Mouse (Mus musculus): Measurements from ENCODE around the gene Cpeb4.

The Cpeb4 gene

DNA sequence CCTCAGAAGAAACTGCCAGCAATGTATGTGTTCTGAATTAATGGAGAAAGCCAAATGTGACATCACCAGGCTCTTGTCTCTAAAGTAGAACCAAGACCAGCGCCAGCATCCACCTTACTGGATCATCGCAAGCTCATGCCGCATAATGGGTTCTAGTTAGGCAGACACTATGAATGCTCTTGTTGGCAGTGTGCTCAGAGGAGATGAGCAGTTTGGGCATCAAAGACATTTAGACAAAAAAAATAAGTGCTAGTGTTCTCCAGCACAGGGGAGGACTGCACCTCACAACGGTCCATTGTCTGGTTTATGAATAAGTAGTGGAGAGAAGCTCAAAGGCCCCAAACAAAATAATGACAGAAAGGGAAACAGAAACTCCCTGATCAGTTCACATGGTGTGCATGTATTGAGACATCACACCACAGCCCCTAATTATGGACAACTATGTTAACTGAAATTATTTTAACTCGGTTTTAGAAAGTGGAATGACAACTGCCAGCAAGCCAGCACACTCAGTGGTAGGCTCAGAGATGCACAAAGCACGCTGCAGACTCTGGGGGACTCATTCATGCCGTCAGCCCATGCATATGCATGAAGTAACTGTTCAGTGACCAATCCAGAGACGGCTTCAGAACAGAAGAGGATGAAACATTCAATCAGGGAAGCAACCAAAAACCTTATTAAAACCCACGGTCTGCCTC is 25.1 kb upstream of the Cpeb4 start:
- no peak for DNase-seq (ENCODE audit: low spot score in 2 of 2)

DNA sequence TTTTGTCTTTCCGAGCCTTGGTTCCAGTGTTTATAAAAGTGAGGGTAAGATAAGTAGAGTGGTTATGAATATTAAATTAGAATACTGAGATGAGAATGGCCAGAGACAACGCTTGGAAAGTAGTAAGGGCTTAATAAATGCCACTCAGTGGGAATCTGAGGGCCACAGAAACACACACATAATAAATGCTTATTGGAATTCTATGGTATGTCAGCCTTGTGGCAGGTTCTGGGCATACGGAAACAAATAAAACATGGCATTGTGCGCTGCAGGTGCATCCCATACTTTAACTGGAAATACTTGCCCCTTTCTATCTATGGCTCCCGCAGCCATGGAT is 24.6 kb upstream of the Cpeb4 start:
- no peak for DNase-seq (ENCODE audit: low spot score in 2 of 2)

DNA sequence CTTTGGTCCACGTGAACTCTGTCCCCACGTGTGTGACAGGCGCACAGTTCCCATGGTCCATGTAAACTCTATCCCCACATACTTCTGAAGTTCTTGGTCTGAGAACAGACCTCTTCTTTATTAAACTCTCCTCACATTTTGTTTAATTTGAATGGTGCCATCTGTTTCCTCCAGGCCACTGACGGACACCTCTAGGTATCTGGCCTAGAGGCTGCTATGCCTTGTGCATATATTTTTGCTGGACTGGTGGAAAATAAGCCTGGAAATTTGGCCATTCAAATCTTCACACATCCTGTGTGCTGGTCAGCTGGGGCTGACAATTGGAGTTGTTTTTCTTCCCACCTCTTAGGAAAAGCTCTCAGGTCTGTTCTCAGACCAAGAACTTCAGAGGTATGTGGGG is 23.3 kb upstream of the Cpeb4 start:
- no peak for DNase-seq (ENCODE audit: low spot score in 2 of 2)

DNA sequence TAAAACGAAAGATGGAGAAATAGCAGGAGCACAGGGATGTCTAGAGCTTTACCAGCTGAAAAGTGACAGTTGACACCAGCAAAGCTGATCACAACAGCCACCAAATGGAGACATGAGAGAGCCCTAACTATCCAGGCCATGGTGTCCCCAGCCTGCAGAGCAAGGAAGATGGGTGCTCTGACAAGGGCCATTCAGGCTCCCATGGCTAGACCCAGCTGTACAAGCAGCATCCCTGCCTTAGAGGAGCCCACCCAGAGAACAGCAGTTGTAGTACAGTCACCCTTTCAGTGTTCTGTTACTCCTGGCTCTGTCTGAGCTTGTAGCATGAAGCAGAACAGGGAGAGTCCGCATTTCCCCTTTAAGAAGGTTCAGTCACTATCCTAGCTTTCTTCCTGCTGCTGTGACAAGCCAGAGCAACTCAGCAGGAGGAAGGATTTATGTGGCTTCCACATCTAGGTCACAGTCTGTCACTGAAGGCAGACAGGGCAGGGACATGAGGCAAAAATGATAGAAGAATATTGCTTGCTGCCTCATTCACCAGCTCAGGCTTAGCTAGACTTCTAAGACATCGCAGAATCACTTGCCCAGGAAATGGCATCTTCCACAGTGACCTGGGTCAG is 21.7 kb upstream of the Cpeb4 start:
- no peak for DNase-seq (ENCODE audit: low spot score in 2 of 2)

- DNase-seq (ENCODE audit: low spot score in 2 of 2) = no peak
Measured at GRCm38 (mm10) chr11:31850995-31851394, 21.0 kb upstream of the Cpeb4 start.

DNA sequence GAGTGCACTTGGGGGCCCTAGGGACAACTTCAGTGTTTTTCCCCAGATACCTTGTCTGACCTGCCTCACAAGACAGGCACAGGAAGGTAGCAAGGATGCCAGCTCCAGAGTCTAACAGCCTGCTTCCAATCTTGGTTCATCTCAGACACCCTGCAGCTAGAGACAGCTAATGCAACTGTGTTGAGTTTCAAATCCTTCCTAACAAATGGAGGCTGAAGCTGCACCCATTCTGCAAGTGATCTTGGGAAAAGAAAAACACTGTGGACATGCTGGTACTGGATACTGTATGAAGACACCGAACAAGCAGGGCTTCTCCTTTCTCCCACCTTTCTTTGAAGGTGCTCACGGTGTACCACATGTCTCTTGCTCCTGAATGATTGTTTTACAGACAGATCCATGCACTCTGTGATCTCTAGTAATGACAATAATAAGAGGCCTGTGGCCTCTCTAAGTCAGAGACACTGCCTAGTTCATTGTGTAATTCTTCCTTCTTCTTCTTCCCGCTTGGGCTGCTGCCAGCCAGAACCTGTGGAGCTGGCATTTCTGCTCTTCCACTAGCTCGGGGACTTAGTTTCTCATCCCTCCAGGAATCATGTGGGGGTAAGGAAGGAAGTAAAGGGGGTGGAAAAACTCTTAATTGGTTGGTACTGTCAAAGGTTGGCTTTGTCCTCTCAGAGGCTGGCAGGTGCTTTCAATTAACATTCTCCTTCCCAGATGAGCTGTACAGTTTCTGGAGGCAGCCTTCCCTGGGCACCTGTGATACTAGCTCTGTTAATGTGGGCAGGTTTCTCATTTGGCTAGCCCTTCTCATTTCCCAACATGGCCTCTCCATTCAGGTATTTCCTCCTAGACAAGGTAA is 20.1 kb upstream of the Cpeb4 start:
- DNase-seq (ENCODE audit: low spot score in 2 of 2) = no peak

DNA sequence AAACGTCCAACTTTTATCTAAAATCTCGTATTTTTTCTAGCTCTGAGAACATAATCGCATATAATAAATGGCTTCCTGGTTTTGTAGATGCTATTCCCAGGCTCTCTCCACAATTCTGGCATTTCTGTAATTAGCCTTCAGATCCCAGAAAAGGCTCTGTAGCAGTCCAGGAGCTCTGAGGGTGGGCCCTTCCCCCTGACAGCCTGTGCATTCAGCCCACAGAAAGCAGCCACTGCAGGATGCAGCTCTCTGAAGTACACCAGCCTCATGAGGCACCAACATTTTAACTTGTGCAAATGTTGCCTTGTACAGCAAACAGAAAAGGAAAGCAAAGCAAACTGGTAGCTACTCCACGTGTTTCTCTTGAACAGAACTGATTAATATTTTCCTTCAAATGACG is 17.1 kb upstream of the Cpeb4 start:
- no peak for DNase-seq (ENCODE audit: low spot score in 2 of 2)

DNA sequence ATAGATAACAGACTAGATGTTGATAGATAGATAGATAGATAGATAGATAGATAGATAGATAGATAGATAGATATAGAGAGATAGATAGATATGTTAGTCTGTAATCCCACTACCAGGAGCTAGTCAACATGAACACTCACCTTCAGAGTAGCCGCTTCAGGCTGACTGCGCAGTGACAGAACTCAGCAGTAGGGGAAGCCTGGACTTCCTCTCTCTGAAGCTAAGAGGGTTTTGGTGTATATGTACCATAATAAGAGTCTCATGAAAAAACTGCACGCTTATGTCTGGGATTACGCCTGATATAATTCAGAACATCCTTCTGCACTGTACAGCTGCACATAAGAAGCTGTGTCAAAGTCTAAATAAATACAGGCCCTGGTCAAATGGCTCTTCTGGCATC is 14.5 kb upstream of the Cpeb4 start:
- DNase-seq (ENCODE audit: low spot score in 2 of 2) = no peak

GRCm38 (mm10) chr11:31861149-31861890 is 10.7 kb upstream of the Cpeb4 start:
- peak in 1 of 2 experiments; percentile 24 for DNase-seq (ENCODE audit: low spot score in 2 of 2)

DNA sequence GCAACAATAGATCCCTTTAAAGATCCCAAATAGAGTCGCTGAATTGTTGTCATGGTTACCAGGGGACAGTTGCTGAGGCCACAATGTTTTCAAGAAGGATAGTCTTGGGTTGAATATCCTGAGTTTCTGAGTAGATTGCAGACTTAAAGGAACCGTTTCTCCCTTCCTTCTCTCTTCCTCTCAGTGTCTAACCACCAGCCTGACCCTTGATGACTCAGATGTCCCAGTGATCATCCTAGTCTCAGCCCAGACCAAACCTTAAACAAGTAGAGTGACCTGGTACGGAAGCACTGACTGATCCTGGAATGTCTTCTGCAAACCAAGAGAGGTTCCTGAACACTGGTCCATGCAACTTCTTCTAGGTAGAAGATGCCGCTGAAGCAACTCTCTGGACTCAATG is 4.0 kb upstream of the Cpeb4 start:
- no peak for DNase-seq (ENCODE audit: low spot score in 2 of 2)

DNA sequence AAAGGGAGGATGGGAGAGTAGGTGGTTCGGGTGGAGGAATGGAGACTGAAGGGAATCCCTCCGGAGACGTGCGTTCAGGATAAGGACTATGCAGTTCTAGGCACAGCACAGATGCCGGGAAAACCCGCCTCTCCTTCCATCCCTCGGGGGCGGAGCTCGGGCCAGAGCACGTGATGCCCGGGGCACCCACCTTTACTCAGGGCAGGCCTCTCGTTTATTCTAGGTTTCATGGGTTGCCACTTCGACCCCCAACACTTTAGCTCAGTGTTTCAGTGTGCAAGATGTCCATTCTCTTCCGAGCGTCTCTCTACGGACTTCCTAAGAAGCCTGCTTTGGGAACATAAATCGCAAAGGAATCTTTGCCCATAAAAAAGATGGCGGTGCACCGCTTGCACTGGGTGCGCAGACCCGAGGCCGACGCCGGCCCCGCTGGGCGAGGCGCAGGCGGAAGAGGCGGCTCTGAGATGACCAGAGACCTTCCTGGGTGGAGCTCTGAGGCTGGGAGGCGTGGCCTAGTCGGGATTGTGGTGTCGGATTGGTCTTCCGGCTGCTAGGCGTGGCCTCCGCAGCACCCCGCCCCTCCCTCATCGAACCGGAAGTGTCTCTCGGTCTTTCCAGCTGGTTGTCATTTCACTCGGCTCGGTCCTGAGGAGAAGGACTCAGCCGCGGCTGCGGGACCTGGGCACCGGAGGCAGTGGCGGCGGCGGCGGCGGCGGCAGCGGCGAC is 1.6 kb upstream of the Cpeb4 start:
- DNase-seq (ENCODE audit: low spot score in 2 of 2) = peak; percentile 99 to 100

GRCm38 (mm10) chr11:31871135-31871541 is 873 bp upstream of the Cpeb4 start:
- DNase-seq (ENCODE audit: low spot score in 2 of 2) = peak; percentile 17 to 49

- no peak for DNase-seq (ENCODE audit: low spot score in 2 of 2)
Measured at GRCm38 (mm10) chr11:31872546-31873261, 693 bp downstream of the Cpeb4 start.

GRCm38 (mm10) chr11:31874071-31874470 is 2.1 kb downstream of the Cpeb4 start:
- DNase-seq (ENCODE audit: low spot score in 2 of 2) = no peak

DNA sequence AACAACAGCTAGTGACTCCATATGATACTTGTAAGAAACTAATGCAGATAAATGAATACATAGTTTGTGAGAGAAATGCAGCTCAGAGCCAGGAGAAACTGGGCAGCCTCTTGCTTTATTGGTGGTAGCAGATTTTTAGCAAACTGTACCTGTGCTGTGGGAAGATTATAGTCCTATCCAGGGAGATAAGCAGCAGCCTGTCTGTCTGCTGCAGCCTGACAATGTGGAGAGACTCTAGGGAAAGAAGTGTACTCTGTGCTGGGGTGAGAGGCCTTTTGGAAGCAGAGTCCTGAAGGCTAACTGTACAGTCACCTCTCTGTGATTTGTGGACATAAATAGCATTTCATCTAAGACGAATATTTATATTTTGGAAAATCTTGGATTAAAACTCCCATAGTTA is 11.7 kb downstream of the Cpeb4 start:
- DNase-seq (ENCODE audit: low spot score in 2 of 2) = no peak

DNA sequence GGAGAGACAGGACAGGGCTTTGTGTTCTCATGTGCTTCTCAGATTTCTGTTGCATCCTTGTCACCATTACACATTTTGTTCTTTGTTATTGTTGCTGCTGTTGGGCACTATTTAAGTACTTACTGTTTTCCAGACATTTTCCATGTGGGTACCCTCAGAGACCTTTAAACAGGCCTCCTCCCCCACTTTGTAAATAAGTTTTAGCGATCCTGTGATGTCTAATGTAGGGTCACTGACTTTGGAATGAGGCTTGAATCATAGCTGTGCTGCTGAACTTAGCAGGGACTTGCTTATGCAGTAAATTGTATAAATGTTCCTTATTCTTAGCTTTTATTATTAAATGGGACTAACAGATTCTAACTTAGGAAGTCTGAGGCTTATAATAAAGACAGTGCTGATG is 13.8 kb downstream of the Cpeb4 start:
- no peak for DNase-seq (ENCODE audit: low spot score in 2 of 2)

- no peak for DNase-seq (ENCODE audit: low spot score in 2 of 2)
Measured at GRCm38 (mm10) chr11:31888229-31888628, 16.2 kb downstream of the Cpeb4 start.

DNA sequence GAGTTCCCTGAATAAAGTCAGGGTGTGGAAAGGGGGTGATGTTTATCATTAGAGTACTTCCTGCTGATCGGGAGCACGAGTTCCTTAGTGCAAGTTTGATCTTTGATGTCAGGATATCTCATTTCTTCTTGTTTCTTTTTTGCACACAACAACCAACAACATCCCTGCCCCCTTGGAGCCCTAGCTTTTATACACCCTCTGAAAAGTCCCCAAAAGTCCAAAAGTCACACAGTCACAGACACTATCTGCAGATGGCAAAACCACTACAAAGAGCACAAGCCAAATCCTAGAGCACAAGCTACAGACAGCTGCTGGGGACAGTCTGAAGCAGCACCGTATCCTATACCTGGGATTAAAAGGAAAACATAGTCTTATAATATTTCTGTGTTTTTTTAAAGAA is 20.1 kb downstream of the Cpeb4 start:
- DNase-seq (ENCODE audit: low spot score in 2 of 2) = no peak

- no peak for DNase-seq (ENCODE audit: low spot score in 2 of 2)
Measured at GRCm38 (mm10) chr11:31893639-31894038, 21.6 kb downstream of the Cpeb4 start.

DNA sequence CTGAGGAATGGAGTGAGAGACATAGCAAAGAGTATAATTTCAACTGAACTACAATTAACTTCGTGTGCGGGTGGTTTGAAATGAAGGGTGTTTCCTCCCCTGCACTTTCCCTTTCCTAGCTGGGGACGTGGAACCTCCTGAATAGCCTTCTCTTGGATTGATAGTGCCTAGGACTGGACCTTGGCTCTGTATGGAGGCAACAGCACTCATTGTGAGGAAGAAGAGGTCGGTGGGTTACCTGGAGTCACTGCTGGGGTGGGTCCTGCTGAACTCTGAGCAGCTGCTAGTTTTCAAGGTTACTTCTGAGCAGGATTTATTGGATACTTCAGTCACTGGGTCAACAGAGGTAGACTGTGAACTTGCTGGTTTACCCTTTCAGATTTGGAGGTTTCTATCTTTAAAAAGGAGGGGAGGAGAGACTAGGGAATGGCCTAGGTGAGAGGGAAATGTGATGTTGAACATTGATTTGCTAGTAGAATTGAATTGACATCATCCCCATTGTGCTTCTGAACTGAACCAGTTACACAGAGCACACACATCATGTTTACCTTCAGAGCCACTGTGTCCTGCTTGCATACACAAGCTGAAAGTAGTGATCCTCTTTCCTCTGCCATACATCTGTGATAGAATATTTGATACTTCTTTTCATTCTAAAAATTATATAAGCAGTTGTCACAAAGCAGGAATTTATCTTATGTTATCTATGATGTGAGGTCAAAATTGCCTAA is 24.2 kb downstream of the Cpeb4 start:
- DNase-seq (ENCODE audit: low spot score in 2 of 2) = no peak
